Mouse (Mus musculus) liver (tissue): ENCODE data around the gene Kat2a.

Source experiments
- DNase-seq: peaks from one replicate; pipeline ENCODE4 v3.0.0-alpha.2; 2020; ENCODE audit warnings: mixed read lengths

Gene Kat2a

DNA sequence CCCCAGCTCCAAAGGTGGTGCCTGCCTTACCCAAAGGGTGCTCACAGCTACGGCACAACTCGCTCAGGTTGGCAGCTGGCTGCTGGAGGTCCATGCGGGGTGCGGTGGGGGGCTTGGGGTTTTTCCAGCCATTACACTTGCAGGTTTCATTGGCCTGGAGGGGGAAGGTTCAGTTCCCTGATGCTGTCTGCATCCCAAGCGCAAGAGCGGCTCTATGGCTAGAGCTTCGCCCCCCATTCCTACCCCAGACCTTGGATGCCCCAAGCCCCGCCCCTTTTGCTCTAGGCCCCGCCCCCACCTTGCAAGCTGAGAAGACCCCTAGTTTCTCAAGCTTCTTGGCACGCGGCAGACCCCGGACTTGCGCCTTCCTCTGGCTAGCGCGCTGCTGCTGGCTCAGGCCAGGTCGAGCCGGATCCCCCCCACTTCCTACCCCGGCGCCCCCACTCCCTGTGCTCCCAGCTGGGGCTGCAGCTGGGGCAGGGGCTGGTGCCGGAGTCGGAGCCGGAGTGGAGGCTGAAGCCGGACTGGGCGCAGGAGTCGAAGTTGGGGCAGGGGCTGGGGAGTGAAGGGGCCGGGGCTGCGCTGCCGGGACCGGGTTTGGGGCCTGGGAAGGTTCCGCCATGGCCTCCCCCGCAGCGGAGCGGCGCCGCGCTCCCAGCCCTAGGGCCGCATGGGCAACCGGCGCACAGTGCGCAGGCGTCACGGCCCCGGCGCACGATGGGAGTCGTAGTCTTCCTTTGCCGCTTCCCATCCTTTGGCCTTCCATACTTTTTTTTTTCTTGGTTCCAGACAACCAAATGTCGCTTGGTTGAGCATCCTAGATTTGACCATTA lies at the start of gene Kat2a:
TSS of gene Kat2a (minus strand) at position 683 of the 833 bp plus-strand sequence.
- DNase-seq: peak; percentile 82

DNA sequence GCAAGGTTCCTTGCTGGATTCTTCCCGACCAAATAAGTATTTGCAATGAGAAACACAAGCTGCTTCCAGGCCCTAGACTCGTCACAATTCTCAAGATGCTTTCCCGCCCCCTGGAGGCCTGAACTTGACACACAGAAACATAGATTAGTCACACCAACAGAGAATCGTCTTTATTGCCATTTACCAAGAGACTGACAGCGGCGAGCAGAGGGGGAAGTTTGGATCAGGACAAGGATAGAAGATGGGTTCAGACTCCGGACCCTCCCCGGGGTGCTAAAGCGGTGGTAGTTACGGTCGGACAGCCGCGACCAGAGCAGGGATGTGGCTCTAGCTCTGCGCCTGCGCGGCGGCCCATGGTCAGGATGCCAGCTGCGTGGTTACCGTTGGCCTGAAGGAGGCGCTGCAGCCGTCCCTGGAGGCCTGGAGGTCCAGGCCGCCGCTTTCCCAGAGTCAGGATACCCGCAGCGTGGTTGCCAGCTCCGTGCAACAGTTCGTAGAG lies 49.3 kb upstream of the Kat2a start:
- peak; percentile 81 for DNase-seq

DNA sequence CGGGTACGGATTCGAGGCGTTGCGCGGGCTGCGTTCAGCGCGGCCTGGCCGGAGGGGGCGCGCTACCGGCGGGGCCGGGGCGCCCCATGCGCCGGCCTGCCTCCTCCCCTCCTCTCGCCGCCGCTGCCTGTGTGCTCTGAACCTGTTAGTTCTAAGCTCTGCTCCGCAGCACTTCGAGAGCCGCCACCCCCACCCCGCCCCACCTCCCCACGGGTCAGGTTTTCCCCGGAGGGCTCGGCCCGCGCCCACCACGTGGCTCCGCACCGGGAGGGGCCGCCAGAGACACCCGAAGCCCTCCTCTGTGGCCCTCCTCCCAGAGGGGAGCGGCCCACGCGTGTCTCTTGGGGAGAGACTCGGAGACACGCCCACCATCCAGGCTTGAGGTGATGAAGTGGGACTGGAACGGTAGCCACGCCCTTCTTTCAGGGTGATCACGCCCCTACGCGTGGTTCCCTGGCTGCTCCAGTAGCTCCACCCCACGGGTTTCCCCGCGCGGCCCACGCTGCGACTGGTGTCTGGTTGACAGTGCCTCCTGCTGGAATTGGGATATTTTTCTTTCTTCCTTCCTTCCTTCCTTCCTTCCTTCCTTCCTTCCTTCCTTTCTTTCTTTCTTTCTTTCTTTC lies 47.5 kb upstream of the Kat2a start, which contains the start of gene Kcnh4:
TSS of gene Kcnh4 (minus strand) at position 332 of the 623 bp plus-strand sequence.
- DNase-seq: peak; percentile 71

DNA sequence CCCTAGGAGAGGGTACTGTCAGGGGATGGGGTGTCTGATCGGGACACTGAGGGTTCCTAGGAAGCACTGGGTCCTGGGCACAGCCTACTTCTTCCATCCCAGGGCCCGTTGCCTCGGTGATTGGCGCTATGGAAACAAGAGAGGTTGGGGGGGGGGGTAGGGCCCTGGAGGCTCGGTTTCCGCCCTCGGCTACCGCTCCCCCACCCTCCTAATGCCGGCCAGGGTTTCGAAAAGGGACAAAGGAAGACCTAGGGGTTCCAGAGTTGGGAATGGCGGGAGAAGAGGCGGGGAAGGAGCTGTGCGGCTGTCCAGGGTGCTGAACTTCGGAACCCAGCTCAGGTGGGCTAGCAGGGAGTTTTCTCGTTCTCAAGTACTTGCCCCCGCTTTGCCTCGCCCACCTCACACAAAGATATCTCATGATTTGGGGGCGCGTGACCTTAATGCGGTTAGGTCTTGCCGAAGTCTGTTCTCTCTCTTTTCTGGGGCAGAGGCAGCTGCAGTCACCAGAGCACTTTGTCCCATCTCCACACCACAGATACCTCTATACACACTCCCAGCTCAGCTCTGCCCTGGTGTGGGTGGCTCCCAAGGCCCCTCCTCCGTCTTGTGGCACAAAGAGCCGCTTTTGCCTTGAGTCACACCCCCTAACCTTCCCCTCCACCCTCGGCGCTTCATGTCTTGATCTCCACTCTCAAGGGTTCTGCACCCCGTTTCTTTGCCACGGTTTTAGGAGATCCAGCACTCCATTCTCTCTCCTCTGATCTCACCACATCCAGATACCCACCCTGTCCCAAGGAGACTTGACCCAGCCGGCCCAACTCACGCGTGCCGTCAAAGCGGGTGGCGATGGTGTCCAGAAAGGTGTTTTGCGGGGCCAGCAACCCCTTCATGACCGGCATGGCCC lies 46.7 kb upstream of the Kat2a start:
- DNase-seq: peak; percentile 51

DNA sequence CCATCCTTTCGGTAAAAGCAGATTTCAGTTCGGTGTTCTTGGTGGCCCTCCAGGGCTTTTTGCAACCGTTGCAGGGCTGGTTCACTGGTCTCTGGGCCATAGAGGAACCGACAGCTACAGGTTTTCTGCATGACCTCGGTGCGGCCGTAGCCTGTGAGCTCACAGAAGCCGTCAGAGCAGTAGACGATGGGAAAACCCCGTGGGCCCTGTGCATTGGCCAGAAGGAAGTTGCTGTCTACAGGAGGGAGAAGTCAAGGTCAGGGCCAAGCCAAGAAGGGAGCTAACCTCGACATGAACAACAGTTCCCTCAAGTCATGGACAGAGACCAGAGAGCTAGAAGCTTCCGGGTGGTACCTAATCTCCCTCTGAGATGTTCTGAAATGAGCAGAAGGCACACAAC lies 45.3 kb upstream of the Kat2a start:
- DNase-seq: no peak

DNA sequence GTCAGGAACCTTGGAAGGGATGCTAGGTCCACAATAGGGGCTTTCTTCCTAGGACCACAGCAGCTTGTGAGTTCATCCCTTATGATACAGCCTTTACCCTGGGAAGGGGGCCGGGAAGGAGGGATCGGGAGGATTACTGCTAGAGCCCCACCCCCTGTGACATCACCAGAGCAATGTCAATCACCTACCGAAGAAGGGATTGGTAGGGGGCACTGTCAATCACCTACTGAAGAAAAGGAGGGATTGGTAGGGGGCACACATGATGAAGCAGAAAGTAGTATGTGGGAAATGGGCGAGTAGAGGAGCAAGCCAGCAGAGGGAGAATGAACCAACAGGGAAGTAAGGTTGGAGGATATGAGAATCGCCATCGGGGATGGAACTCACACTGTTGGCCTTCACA lies 44.2 kb upstream of the Kat2a start:
- DNase-seq: no peak

DNA sequence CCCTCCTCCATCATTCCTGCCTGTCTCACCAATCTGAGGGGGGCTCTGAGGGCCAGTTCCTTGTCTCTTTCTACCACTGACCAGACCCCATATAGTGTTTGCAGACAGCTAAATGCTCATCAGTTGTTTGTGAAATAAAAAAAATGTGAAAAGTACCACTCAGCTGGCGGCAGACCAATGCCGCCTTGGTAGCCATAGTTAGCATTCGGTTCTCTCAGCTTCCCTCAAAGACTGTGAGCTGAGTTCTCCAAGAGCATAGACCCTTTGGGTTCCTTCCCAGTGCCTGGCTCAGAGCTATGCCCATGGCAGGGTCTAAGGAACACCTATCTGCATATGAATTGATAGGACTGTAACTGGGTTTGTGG lies 42.4 kb upstream of the Kat2a start:
- no peak for DNase-seq

DNA sequence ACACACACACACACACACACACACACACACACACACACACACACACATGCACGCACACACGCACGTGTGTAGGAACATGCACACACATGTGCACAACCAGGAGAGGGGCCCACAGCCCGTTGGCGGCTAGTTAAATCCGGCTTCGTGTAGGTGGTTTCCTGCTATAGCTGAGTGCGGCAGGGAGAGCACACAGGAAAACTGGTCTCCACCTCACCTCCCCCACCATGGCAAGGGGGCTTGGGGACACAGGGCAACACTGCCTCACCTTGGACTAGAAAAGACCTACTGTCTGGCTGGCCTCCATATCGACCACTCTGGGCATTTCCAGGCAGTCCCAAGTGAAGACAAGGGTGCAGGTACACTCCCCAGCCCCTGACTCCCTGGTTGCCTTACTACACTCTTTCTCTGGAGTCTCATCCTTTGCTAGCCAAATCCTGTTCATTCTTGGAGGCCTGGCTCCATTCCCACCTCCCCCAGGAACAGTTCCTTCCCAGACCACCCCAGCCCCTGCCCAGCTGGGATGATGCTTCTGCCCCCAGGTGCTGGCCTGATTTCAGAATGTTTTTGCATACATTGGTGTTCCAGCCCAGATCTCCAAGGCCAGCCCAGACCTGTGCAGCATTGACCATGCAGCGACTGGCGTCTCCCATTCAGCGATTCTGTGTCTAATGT lies 41.9 kb upstream of the Kat2a start:
- no peak for DNase-seq

DNA sequence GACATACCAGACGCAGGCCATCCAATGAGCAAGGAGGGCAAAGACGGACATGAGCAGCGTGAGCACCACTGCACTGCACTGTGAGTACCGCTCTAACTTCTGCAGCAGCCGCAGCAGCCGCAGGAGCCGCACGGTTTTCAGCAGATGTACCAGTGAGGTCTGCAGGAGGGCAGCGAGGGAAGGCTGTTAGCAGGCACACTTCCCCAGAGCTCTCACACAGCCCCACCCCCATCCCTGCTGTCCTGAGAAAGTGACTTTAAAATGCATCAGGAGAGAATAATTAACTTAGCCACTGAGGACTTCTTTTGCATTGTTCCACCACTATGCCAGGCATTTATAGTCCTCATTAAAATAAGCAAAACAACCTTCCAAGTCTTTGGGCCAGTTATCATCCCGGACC lies 40.0 kb upstream of the Kat2a start:
- DNase-seq: no peak

DNA sequence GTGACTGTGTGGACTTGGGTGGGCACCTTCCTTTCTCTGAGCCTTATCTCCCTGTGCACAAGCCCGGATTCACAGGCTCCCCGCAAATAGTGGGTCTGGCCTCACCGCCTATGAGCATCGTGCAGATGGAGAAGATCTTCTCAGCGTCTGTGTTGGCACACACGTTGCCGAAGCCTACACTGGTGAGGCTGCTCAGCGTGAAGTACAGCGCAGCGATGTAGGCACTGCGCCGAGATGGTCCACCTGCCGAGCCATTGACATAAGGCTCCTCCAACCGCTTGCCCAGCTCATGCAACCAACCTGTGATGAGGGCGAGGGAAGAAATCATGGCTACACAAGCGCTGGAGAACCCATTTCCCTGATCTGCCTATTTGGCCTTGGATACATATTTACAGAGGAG lies 37.9 kb upstream of the Kat2a start:
- no peak for DNase-seq

DNA sequence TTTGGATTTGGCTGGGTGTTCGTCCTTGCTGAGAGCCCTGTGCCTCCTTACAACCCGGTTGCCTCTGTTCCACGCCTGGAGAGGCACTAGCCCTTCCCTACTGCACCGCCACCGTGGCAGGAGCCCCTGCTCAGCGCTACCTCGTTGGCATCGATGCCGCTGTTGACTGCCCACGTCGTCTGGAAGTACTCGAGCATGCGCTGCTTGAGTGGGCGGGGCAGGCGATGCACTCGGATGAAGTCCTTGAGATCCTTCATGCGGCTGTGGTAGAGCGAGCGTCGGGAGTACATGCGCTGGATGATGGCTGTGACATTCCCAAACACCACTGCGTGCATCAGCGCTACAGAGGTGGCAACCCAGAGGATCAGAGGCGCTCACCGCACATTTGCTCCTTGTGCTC lies 37.2 kb upstream of the Kat2a start:
- no peak for DNase-seq

DNA sequence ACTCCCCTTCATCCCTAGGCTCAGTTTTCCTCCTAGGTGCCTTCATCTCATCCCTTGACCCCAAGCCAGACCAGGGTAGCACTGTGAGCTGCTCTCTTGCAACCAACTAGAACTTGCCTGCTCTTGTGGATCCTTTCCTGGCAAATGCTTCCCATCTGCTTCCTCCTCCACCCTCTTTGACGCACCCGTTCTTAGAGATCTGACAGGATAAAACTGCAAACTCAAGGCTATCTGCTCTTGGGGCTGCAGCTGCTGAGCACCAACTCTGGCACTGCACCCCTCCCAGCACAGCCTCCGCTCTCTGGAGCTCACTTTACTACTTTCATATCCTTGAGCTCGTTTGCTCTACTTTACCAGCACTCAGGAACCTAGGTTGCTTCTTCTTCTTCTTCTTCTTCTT lies 36.4 kb upstream of the Kat2a start:
- DNase-seq: no peak

DNA sequence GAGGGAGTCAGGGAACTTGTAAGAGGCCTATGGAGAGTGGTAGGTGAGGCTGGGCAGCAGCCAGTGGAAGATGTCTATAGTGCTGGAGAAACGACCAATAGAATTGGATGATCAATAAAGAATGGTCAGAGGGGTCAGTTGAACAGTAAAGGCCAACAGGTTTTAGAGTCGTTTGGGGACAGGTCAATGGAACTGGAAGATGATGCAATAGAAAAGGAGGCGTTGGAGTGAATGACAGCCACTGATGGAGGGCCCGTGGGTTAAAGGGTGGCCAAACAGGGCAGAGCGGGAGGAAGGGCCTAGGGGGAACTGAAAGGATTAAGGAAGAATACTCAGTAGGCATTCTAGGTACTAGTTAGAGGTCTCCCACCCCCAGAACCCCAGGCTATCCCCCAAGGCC lies 34.8 kb upstream of the Kat2a start:
- DNase-seq: no peak

DNA sequence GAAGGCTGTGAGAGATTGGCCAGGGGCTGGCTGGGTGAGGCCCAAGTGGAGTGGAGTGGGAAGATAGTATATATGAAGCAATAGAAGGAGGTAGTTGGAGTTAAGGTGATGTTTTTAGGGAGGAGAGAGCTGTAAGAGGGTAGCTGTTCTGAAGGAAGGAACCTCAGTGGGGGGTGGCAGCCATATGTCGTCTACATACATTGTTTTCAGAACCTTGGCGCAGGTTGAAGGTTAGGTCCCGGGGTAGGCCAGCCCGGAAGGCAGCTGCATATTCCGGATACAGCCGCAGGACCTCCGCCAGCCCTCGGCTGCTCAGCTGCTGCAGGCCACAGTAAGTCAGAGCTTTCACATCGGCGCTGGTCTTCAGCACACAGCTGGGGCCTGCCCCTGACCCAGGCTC lies 34.3 kb upstream of the Kat2a start:
- DNase-seq: no peak

DNA sequence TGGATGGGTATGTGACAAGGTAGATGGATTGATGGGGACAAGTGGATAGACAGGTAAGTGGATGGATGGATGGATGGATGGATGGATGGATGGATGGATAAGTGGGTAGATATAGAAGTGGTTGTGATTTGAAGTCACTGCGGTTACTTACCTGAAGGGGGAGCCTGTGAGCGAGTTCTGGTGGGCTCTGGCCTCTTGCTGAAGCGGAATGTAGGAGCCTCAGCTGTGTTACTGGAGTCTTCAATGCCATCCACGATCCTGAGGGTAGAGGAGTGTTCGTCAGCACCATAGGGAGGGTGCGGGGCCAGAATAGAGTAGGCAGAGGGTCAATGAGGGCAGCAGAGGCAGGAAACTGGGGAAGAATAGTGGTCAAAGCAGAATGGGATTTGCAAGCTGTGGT lies 32.8 kb upstream of the Kat2a start:
- DNase-seq: peak; percentile 59

DNA sequence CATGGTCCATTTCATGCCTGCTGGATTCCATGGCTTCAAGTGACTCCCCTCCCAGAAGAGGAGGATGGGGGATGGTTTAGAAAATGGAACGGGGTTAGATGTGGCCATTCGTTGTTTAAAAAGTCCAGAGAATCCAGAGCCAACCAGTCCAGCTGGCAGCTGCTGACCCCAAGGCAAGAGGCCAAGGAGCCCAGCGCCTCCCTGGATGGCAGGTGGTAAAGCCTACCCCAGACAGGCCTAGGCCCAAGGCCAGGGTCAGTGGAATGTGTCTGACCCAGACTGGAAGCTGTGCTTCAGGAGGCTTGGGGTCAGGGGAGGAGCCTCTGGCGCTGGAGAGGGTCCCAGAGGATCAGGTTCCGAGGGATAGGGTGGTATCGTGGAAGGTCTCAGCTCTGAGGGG lies 29.1 kb upstream of the Kat2a start:
- no peak for DNase-seq

DNA sequence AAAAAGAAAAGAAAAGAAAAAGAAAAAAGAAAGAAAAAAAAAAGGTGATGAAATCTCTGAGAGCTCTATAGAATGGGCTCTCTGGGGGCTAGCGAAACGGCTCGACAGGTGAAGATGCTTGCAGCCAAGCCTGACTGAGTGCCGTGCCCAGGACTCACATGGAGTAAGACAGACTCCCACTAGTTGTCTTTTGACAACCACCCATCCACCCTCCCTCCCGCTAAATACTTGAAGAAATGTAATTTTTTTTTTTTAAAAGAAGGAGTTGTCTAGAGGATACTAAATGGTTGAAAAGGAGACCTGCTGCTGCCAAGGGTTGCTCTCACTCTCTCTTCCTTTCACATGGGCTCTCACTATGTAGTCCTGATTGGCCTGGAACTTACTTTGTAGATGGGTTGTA lies 26.5 kb upstream of the Kat2a start:
- peak; percentile 37 for DNase-seq

DNA sequence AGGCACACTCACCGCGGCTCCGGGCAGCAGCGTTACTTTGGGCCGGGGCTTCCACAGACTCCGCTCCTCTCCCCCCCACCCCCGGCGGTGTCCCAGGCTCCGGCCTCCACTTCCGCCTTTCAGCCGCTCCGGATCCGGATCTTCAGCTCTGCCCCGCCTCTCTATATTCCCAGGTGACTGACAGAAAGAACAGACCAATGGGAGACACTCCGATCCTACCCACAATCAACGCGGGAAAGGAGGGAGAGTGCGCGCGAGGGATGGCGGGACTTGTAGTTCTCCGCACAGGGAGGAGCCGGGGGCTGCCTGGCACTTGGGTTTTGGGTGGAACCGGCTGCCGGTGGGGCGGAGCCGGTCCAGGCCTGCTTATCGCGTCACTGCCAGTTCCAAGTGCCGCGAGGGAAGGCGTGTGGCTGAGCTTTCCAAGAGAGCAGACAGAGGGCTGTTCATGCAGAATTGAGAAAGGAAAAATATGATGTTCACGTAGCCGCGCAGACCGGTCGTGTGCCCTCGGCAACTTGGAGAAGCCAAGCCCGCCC lies 25.9 kb upstream of the Kat2a start, which contains the start of gene Rab5c:
TSS of gene Rab5c (minus strand) at position 150 of the 539 bp plus-strand sequence.
- peak; percentile 99 for DNase-seq

DNA sequence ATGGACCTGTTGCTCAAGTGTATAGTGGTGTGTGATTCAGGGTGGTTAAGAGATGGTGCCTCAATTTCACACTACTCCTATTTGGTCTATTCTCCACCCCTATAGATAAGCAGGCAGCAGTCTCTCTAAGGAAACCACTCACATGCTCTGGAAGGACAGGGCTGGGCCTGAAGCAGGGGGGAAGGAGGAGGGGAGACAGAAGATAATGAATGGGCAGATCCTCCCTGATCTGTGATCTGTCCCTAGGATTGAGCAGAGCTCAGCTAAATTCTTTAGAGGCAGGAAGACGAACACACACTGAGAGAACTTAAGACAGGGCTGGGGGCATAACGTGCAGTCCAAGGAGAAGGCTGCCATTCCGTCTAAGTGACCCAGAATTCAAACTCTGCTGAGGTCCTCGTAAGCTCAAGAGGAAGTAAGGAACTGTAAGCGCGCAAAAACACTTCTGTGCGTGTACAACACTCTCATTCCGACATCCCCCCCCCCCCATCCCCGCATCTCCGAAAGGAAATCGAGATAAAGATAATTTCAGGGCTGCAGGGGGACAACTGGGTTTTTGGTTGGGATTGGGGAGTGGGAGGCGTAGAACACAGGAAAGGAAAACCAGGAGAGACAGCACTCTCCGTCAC lies 25.0 kb upstream of the Kat2a start:
- DNase-seq: peak; percentile 83

DNA sequence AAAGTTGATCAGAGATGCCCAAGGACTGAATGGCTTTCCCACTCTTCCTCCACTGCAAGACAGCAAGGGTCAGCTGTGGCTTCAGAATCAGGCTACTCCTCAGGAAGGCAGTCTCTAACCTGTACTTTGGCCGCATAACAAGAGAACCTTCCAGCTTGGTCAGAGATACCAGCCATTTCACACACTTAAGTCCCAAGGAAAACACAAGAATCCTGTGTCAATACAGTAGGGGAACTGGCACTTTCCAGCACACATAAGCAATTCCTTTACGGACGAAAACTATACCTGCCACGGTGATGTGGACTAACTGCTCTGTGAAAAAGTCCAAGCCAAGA lies 24.4 kb upstream of the Kat2a start:
- no peak for DNase-seq

DNA sequence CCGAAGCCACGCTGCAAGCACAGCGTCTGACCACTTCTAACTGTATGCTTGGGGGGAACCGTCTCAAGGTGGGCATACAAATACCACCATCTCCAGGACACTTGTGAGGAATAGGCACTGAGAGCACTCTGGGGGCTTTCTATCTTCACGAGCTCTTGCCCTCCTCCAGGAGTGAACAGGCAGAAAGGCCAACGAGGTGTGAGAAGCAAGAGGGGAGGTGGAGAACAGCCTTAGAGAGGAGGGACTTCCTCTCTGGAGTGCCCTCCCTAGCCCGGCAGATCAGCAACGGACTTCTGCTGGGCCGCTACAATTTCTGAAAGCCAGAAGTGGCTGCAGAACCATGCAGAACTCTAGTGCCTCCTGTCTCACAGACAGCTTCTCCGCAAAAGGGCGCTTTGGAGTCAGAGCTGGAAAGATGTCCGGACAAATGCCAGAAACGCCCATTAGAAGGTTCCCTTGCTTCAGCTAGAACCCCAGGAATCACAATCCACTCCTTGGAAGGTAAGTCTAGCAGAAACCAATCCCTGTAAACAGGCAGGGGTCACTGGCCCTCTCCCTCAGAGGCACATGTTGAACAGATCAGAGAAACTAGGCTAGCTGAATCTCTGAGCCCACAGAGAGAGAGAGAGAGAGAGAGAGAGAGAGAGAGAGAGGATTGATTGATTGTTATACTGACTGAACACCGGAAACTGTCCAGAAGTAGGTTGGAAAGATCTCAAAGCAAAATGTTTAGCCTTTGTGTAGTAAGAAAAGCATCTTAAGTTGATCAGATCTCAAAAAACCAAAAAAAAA lies 23.9 kb upstream of the Kat2a start:
- DNase-seq: peak; percentile 53
